Mouse (Mus musculus) right cerebral cortex, postnatal 10 days (tissue): ENCODE measurements around the gene Olfr981.
"Not testable (repeated sequence)": the region's sequence is repeated elsewhere in the genome, so short reads cannot be mapped to it uniquely, and the experiment has no call there.

Source experiments
- DNase-seq, 2 experiments: peaks; one replicate each; pipeline ENCODE4 v3.0.0; 2021; ENCODE audit warnings: low spot score in 2 of 2

Gene Olfr981

GRCm38 (mm10) chr9:40021164-40021563 lies at the start of gene Olfr981:
Gene Olfr981 (plus strand): TSS chr9:40021464.
- no peak for DNase-seq

- DNase-seq = not testable (repeated sequence)
Observed at GRCm38 (mm10) chr9:39976581-39977145, 44.6 kb upstream of the Olfr981 start.

GRCm38 (mm10) chr9:39991813-39992212 lies 29.5 kb upstream of the Olfr981 start, which contains the start of gene Olfr978:
Gene Olfr978 (plus strand): TSS chr9:39992113.
- DNase-seq = no peak

- DNase-seq = no peak
Observed at GRCm38 (mm10) chr9:40003365-40003764, 17.9 kb upstream of the Olfr981 start, which contains the start of gene Olfr979. Gene Olfr979 (minus strand): TSS chr9:40003465.

GRCm38 (mm10) chr9:40009482-40009881 lies 11.8 kb upstream of the Olfr981 start, which contains the start of gene Olfr980:
Gene Olfr980 (minus strand): TSS chr9:40009582.
- no peak for DNase-seq

GRCm38 (mm10) chr9:40050138-40050537 lies 28.9 kb downstream of the Olfr981 start:
- DNase-seq = no peak

- no peak for DNase-seq
Observed at GRCm38 (mm10) chr9:40073529-40073928, 52.3 kb downstream of the Olfr981 start, which contains the start of gene Olfr982. Gene Olfr982 (plus strand): TSS chr9:40073829.
